Mouse (Mus musculus) CH12.LX (cell line): ENCODE measurements around the gene Hnrnpa1. TPM values are rescaled to one million over a fixed set of nuclear protein-coding genes. Genes with fewer than 3 reads are reported as not detected.
A peak's percentile ranks its signal among the peaks of the same experiment; 100 is the strongest.

ENCODE experiments used
- DNase-seq: peaks from one replicate; pipeline ENCODE4 v3.0.0-alpha.2; 2013; ENCODE audit errors: extremely low read depth
- H3K27ac ChIP-seq: 2 replicates; pipeline ENCODE4 v1.5.1; 2012; ENCODE audit warnings: low read depth, mild to moderate bottlenecking, control low read depth, moderate library complexity; ENCODE audit not compliant: insufficient read depth
- H3K27me3 ChIP-seq: replicated peaks from 2 replicates; pipeline ENCODE3; 2012; ENCODE audit warnings: inconsistent platforms
- H3K36me3 ChIP-seq, 2 experiments: replicated peaks in 1 of 2; 2 replicates each; pipeline versions ENCODE3 to v1.6.1; 2012; ENCODE audit warnings: inconsistent platforms in 1 of 2, low read length in 1 of 2, mild to moderate bottlenecking in 1 of 2, mixed read lengths in 1 of 2, moderate library complexity in 1 of 2; ENCODE audit not compliant: control insufficient read depth in 1 of 2, insufficient read depth in 1 of 2
- H3K4me1 ChIP-seq, 2 experiments: 2 replicates each; pipeline ENCODE4 v1.6.1; 2012; ENCODE audit warnings: inconsistent platforms in 1 of 2, moderate library complexity in 1 of 2; ENCODE audit not compliant: insufficient read depth in 2 of 2, control insufficient read depth in 1 of 2
- H3K4me2 ChIP-seq: 2 replicates; pipeline ENCODE4 v1.6.1; 2012; ENCODE audit warnings: low read depth, mild to moderate bottlenecking, control low read depth; ENCODE audit not compliant: poor library complexity, insufficient read depth, severe bottlenecking
- H3K4me3 ChIP-seq, 3 experiments: fragments of 150-350 bp in 1 of 3; sonication (generic) in 1 of 3; replicated peaks in 1 of 3; 2 replicates each; pipeline versions ENCODE3 to v1.5.1; 2011 to 2012; ENCODE audit warnings: low read depth in 2 of 3, low read length in 2 of 3, mild to moderate bottlenecking in 2 of 3, moderate library complexity in 2 of 3, control low read depth in 1 of 3, improper control_type of control experiment in 1 of 3, inconsistent platforms in 1 of 3, mixed read lengths in 1 of 3; ENCODE audit not compliant: poor library complexity in 1 of 3
- H3K79me2 ChIP-seq: replicated peaks from 2 replicates; pipeline ENCODE4 v1.6.1; 2012; ENCODE audit warnings: mild to moderate bottlenecking, moderate library complexity; ENCODE audit not compliant: control insufficient read depth, poor library complexity, insufficient read depth, severe bottlenecking; ENCODE audit errors: extremely low read depth
- H3K9ac ChIP-seq: 2 replicates; pipeline ENCODE4 v1.6.1; 2012; ENCODE audit warnings: low read depth, mild to moderate bottlenecking, control low read depth, moderate library complexity; ENCODE audit not compliant: insufficient read depth
- H3K9me3 ChIP-seq: replicated peaks from 2 replicates; pipeline ENCODE3; 2012; ENCODE audit warnings: low read length, inconsistent platforms, mixed read lengths
- BHLHE40 ChIP-seq: IDR thresholded peaks from 2 replicates; pipeline ENCODE4 v1.6.1; 2011; ENCODE audit warnings: mild to moderate bottlenecking, low read depth, low read length, improper control_type of control experiment
- CHD1 ChIP-seq: IDR thresholded peaks from 2 replicates; pipeline ENCODE4 v1.6.1; 2012; ENCODE audit warnings: low read depth, low read length, improper control_type of control experiment, inconsistent platforms
- CHD2 ChIP-seq: IDR thresholded peaks from 2 replicates; pipeline ENCODE4 v1.6.1; 2011; ENCODE audit warnings: low read length, improper control_type of control experiment
- KAT2A ChIP-seq: IDR thresholded peaks from 2 replicates; pipeline ENCODE4 v1.6.1; 2012; ENCODE audit warnings: low read length, improper control_type of control experiment, inconsistent platforms; ENCODE audit not compliant: insufficient replicate concordance
- MAZ ChIP-seq: IDR thresholded peaks from 2 replicates; pipeline ENCODE4 v1.6.1; 2012; ENCODE audit warnings: low read depth, mild to moderate bottlenecking, inconsistent platforms, low read length, improper control_type of control experiment, moderate library complexity
- MXI1 ChIP-seq: IDR thresholded peaks from 2 replicates; pipeline ENCODE4 v1.6.1; 2011; ENCODE audit warnings: mild to moderate bottlenecking, low read depth, low read length, improper control_type of control experiment
- MYC ChIP-seq: IDR thresholded peaks from 2 replicates; pipeline ENCODE4 v1.6.1; 2011; ENCODE audit warnings: low read depth, mild to moderate bottlenecking, improper control_type of control experiment, low read length
- NELFE ChIP-seq: IDR thresholded peaks from 2 replicates; pipeline ENCODE4 v1.6.1; 2011; ENCODE audit warnings: low read depth, low read length, improper control_type of control experiment
- PAX5 ChIP-seq: IDR thresholded peaks from 2 replicates; pipeline ENCODE4 v1.6.1; 2012; ENCODE audit warnings: low read length, inconsistent platforms, mixed read lengths
- POLR2A ChIP-seq: IDR thresholded peaks from 2 replicates; pipeline ENCODE4 v1.6.1; 2011; ENCODE audit warnings: low read depth, mild to moderate bottlenecking, improper control_type of control experiment, low read length
- POLR2AphosphoS2 ChIP-seq: IDR thresholded peaks from 2 replicates; pipeline ENCODE4 v1.6.1; 2011; ENCODE audit warnings: low read depth, low read length, improper control_type of control experiment
- RCOR1 ChIP-seq: conservative IDR thresholded peaks from 2 replicates; pipeline ENCODE4 v1.6.1; 2012; ENCODE audit warnings: low read depth, mild to moderate bottlenecking, inconsistent platforms, low read length, improper control_type of control experiment
- SIN3A ChIP-seq: IDR thresholded peaks from 2 replicates; pipeline ENCODE4 v1.6.1; 2012; ENCODE audit warnings: low read length, improper control_type of control experiment, inconsistent platforms
- ZMIZ1 ChIP-seq: IDR thresholded peaks from 2 replicates; pipeline ENCODE4 v1.6.1; 2012; ENCODE audit warnings: low read depth, mild to moderate bottlenecking, inconsistent platforms, low read length, improper control_type of control experiment
- dilution Hi-C: fragments of 300-500 bp; cut with MboI; formaldehyde crosslinking; loops from 2 replicates; pipeline ENCODE4 v1.14.3; 2020; ENCODE audit warnings: low sequenced_read_pairs; ENCODE audit not compliant: extremely low pct_unique_long_range_greater_than_20kb, extremely low pct_ligation_motif_present
- in situ Hi-C: fragments of 300-500 bp; cut with MboI; formaldehyde crosslinking; loops from 3 replicates; pipeline ENCODE4 v1.14.3; 2019; ENCODE audit warnings: low sequenced_read_pairs, low pct_ligation_motif_present, low pct_unique_long_range_greater_than_20kb, mixed read lengths
- polyA plus RNA-seq: library from polyadenylated mRNA; unstranded; fragments of >175 nt; gene quantifications from 2 replicates; pipeline ENCODE4 v1.2.1, GENCODE M21; 2012; ENCODE audit warnings: low read depth; ENCODE audit not compliant: insufficient read length
- total RNA-seq, 2 experiments: library from RNA; depleted of rRNA; stranded (reverse); fragments of 300-350 nt in 1 of 2; fragments of >200 nt in 1 of 2; gene quantifications; 2 replicates each; pipeline ENCODE4 v1.2.3; 2012 to 2014

Hnrnpa1 gene
- total and polyA plus RNA-seq, 3 experiments: 635 to 1,799 (median 757) TPM

DNA sequence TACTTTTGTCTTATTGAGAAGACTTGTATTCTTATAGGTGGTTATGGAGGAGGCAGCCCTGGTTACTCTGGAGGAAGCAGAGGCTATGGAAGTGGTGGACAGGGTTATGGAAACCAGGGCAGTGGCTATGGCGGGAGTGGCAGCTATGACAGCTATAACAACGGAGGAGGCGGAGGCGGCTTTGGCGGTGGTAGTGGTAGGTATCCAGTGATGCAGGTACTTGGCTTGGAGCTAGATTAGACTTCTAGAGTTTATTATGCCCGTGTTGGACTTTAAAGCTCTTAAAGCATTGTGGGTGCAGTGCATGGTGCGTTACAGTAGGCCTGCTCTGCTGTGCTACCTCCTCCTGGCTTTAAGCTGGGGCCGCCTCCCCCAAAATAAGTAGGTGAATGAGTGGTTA lies 2.7 kb downstream of the Hnrnpa1 start:
- no peak for DNase-seq
- peak overlapping the region; percentile 59 to 77 (median 74) for H3K4me3 ChIP-seq
- in situ Hi-C loops: no loop called here
- H3K79me2 ChIP-seq: peaks cover 53% of the 10 kb centered on the region
- peaks cover 0 to 23% of the 10 kb centered on the region in 2 experiments; a peak in 2 of 4 replicates for H3K4me1 ChIP-seq
- peak overlapping the region; percentile 97 for H3K4me2 ChIP-seq
- H3K27ac ChIP-seq: no peak overlapping the region
- TF ChIP-seq POLR2AphosphoS2 (peak; percentile 13; the same call in 1 of the 2 replicates), KAT2A (no peak), MXI1 (0 out of 2 replicates have a peak, but pooled peaks have one; percentile 32), POLR2A (peak; percentile 17; the same call in 1 of the 2 replicates), PAX5 (no peak), MAZ (no peak), MYC (no peak)
- H3K9ac ChIP-seq: peak overlapping the region; percentile 96
- H3K27me3 ChIP-seq: no peaks in the 10 kb centered on the region
- peaks cover 48 to 62% of the 10 kb centered on the region in 2 experiments for H3K36me3 ChIP-seq
- H3K9me3 ChIP-seq: no peaks in the 10 kb centered on the region
- dilution Hi-C loops: no loop called here

DNA sequence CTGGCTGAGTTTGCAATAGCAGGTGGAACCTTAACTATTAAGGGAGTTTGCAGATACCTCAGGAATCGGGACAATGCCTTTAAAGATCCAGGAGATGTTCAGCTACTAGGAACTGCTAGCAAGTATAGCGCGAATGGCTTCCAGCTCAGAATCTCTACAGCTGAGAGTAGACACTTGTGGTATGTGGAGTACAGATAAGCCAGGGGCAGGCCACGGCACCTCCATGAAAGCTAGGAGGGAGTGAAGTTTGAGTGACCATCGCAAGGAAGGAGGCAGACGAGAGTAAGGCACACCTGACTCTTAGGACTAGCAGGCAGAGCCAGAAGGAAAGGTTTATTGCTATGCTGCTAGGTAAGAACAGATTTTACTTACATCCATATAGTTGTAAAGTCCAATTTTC lies 5.4 kb downstream of the Hnrnpa1 start:
- no peak overlapping the region for H3K9ac ChIP-seq
- no peak for DNase-seq
- H3K27ac ChIP-seq: no peak overlapping the region
- H3K4me3 ChIP-seq: no peak overlapping the region
- H3K79me2 ChIP-seq: peaks cover 44% of the 10 kb centered on the region
- dilution Hi-C loops (no loop called here), in situ Hi-C loops (no loop called here)
- H3K36me3 ChIP-seq: peaks cover 58 to 79% of the 10 kb centered on the region in 2 experiments
- peaks cover 0 to 23% of the 10 kb centered on the region in 2 experiments; a peak in 2 of 4 replicates for H3K4me1 ChIP-seq
- no peaks in the 10 kb centered on the region for H3K9me3 ChIP-seq
- H3K4me2 ChIP-seq: no peak overlapping the region
- H3K27me3 ChIP-seq: no peaks in the 10 kb centered on the region
- TF ChIP-seq ZMIZ1 (peak; percentile 89), RCOR1 (no peak), NELFE (0 out of 2 replicates have a peak, but pooled peaks have one; percentile 35), CHD1 (0 out of 2 replicates have a peak, but pooled peaks have one; percentile 72), BHLHE40 (no peak), POLR2AphosphoS2 (peak; percentile 88; the same call in 1 of the 2 replicates), CHD2 (peak; percentile 33; the same call in 1 of the 2 replicates), POLR2A (peak; percentile 52; the same call in 1 of the 2 replicates), SIN3A (peak; percentile 43; the same call in 1 of the 2 replicates)
